ENCODE assay signal across 28 mouse cellular contexts in genomic region chr17:81360032-81360431, GRCm38 (mm10).
"Had no signal": no experiment of that assay in that cellular context is flagged by ENCODE, and none has a peak within 500 bp of the region (broad histone marks: within the 10 kb centered on the region; RNA-seq: fewer than 3 reads in every experiment).

No protein-coding gene starts in this region.

- H3K9ac ChIP-seq: heart, embryonic 13.5 days; heart, embryonic 15.5 days; hindbrain, embryonic 13.5 days; hindbrain, embryonic 15.5 days; kidney, embryonic 15.5 days; limb, embryonic 13.5 days; limb, embryonic 15.5 days; liver, embryonic 13.5 days; liver, embryonic 15.5 days had no signal

- H3K27me3 ChIP-seq: heart, embryonic 13.5 days; heart, embryonic 15.5 days; hindbrain, embryonic 13.5 days; hindbrain, embryonic 15.5 days; kidney, embryonic 15.5 days; limb, embryonic 13.5 days; limb, embryonic 15.5 days; liver, embryonic 13.5 days; liver, embryonic 15.5 days had no signal

- H3K4me3 ChIP-seq: heart, adult 2 months; heart, embryonic 13.5 days; heart, embryonic 15.5 days; hindbrain, embryonic 13.5 days; hindbrain, embryonic 15.5 days; kidney, embryonic 15.5 days; limb, embryonic 13.5 days; limb, embryonic 15.5 days; liver, embryonic 13.5 days; liver, embryonic 15.5 days had no signal

- H3K36me3 ChIP-seq: heart, embryonic 15.5 days; hindbrain, embryonic 13.5 days; hindbrain, embryonic 15.5 days; kidney, embryonic 15.5 days; limb, embryonic 15.5 days; liver, embryonic 13.5 days; liver, embryonic 15.5 days had no signal

- DNase-seq: gastrocnemius, postnatal 14 days; gastrocnemius, postnatal 36 days; heart, adult 11 months; heart, adult 2 months; heart, postnatal 14 days; heart, postnatal 36 days; kidney, adult 11 months; kidney, adult 2 months; kidney, adult 9 months; kidney, postnatal 14 days; kidney, postnatal 36 days; layer of hippocampus, adult 9-11 months; layer of hippocampus, postnatal 36 days; left cerebral cortex, postnatal 4 days; liver, embryonic 13.5 days had no signal

- H3K4me1 ChIP-seq: heart, embryonic 13.5 days; heart, embryonic 15.5 days; hindbrain, embryonic 13.5 days; hindbrain, embryonic 15.5 days; kidney, embryonic 15.5 days; limb, embryonic 13.5 days; limb, embryonic 15.5 days; liver, embryonic 13.5 days; liver, embryonic 15.5 days had no signal

- ATAC-seq: hindbrain, postnatal 0 days; intestine, embryonic 16.5 days had no signal

- H3K9me3 ChIP-seq: hindbrain, embryonic 15.5 days; limb, embryonic 15.5 days; liver, embryonic 15.5 days had no signal

- H3K4me2 ChIP-seq: heart, embryonic 11.5 days; heart, embryonic 13.5 days; heart, embryonic 15.5 days; hindbrain, embryonic 13.5 days; hindbrain, embryonic 15.5 days; kidney, embryonic 15.5 days; limb, embryonic 13.5 days; limb, embryonic 15.5 days; liver, embryonic 11.5 days; liver, embryonic 13.5 days; liver, embryonic 15.5 days had no signal

- H3K27ac ChIP-seq: heart, adult 2 months; heart, embryonic 13.5 days; heart, embryonic 15.5 days; hindbrain, embryonic 13.5 days; hindbrain, embryonic 15.5 days; hindbrain, postnatal 0 days; kidney, embryonic 15.5 days; kidney, postnatal 0 days; limb, embryonic 13.5 days; limb, embryonic 15.5 days; liver, embryonic 13.5 days; liver, embryonic 15.5 days had no signal
